Mouse (Mus musculus): ENCODE data around the gene Gpr39. TPM values are rescaled to one million over a fixed set of nuclear protein-coding genes. Genes with fewer than 3 reads are reported as not detected.

Gpr39 gene
- total RNA-seq, 2 experiments from 2014 or later: 0.64 to 0.93 TPM

Other genes starting within 250 kb of the Gpr39 start
- gene Actr3, start 241.3 kb upstream of the Gpr39 start, total RNA-seq (2021): 100 to 1,000 TPM; 184 to 187 TPM
- gene Slc35f5, start 116.4 kb upstream of the Gpr39 start, total RNA-seq (2021): 10 to 100 TPM; 41.0 to 45.5 TPM
- 1 to 10 TPM; 2.5 to 3.2 TPM for gene Lypd1, start 236.1 kb downstream of the Gpr39 start, total RNA-seq (2021)

All from adrenal gland, postnatal 10 days (tissue).